Mouse (Mus musculus): ENCODE data around the gene Vps35l.
A peak's percentile ranks its signal among the peaks of the same experiment; 100 is the strongest.

Gene Vps35l

GRCm38 (mm10) chr7:118739975-118740531, at the start of gene Vps35l:
TSS of gene Vps35l (plus strand) at chr7:118740226.
- DNase-seq (ENCODE audit: low spot score in 2 of 2), result peak; percentile 72 to 75

GRCm38 (mm10) chr7:118691287-118691686, 48.7 kb upstream of the Vps35l start:
- no peak for DNase-seq (ENCODE audit: low spot score in 2 of 2)

GRCm38 (mm10) chr7:118696146-118696545, 43.9 kb upstream of the Vps35l start:
- DNase-seq (ENCODE audit: low spot score in 2 of 2), result no peak

GRCm38 (mm10) chr7:118697168-118697567, 42.9 kb upstream of the Vps35l start:
- DNase-seq (ENCODE audit: low spot score in 2 of 2), result no peak

- no peak for DNase-seq (ENCODE audit: low spot score in 2 of 2)
Observed at GRCm38 (mm10) chr7:118698882-118699281, 41.1 kb upstream of the Vps35l start.

- DNase-seq (ENCODE audit: low spot score in 2 of 2), result no peak
Observed at GRCm38 (mm10) chr7:118703144-118703561, 36.9 kb upstream of the Vps35l start.

GRCm38 (mm10) chr7:118704001-118704850, 35.8 kb upstream of the Vps35l start:
- no peak for DNase-seq (ENCODE audit: low spot score in 2 of 2)

GRCm38 (mm10) chr7:118705101-118705961, 34.7 kb upstream of the Vps35l start, which contains the start of gene Gde1:
TSS of gene Gde1 (minus strand) at chr7:118705778.
- DNase-seq (ENCODE audit: low spot score in 2 of 2), result peak; percentile 87 to 93

GRCm38 (mm10) chr7:118706051-118706450, 34.0 kb upstream of the Vps35l start:
- no peak for DNase-seq (ENCODE audit: low spot score in 2 of 2)

GRCm38 (mm10) chr7:118706488-118706887, 33.5 kb upstream of the Vps35l start:
- no peak for DNase-seq (ENCODE audit: low spot score in 2 of 2)

GRCm38 (mm10) chr7:118707216-118707615, 32.8 kb upstream of the Vps35l start:
- no peak for DNase-seq (ENCODE audit: low spot score in 2 of 2)

GRCm38 (mm10) chr7:118708002-118708401, 32.0 kb upstream of the Vps35l start:
- DNase-seq (ENCODE audit: low spot score in 2 of 2), result no peak

- no peak for DNase-seq (ENCODE audit: low spot score in 2 of 2)
Observed at GRCm38 (mm10) chr7:118710776-118711175, 29.2 kb upstream of the Vps35l start.

GRCm38 (mm10) chr7:118712228-118713173, 27.5 kb upstream of the Vps35l start, which contains the start of gene Ccp110:
TSS of gene Ccp110 (plus strand) at chr7:118712552.
- peak; percentile 93 to 96 for DNase-seq (ENCODE audit: low spot score in 2 of 2)

GRCm38 (mm10) chr7:118714873-118715272, 25.2 kb upstream of the Vps35l start:
- no peak for DNase-seq (ENCODE audit: low spot score in 2 of 2)

GRCm38 (mm10) chr7:118718066-118718465, 22.0 kb upstream of the Vps35l start:
- no peak for DNase-seq (ENCODE audit: low spot score in 2 of 2)

- no peak for DNase-seq (ENCODE audit: low spot score in 2 of 2)
Observed at GRCm38 (mm10) chr7:118723927-118724326, 16.1 kb upstream of the Vps35l start.

- DNase-seq (ENCODE audit: low spot score in 2 of 2), result no peak
Observed at GRCm38 (mm10) chr7:118725459-118725858, 14.6 kb upstream of the Vps35l start.

GRCm38 (mm10) chr7:118728846-118729587, 11.0 kb upstream of the Vps35l start:
- no peak for DNase-seq (ENCODE audit: low spot score in 2 of 2)

- DNase-seq (ENCODE audit: low spot score in 2 of 2), result no peak
Observed at GRCm38 (mm10) chr7:118731781-118732180, 8.2 kb upstream of the Vps35l start.

All from right cerebral cortex, postnatal 36 days (tissue).